Mouse (Mus musculus) limb, embryonic 15.5 days (tissue): ENCODE results near the gene Asb2. TPM values are rescaled to one million over a fixed set of nuclear protein-coding genes. Genes with fewer than 3 reads are reported as not detected.

Source experiments
- ATAC-seq: fragments of 200-750 bp; cut with Nextera tagmentation; 2 replicates; pipeline ENCODE4 v1.8.0; 2017; ENCODE audit warnings: low read depth, moderate TSS enrichment; ENCODE audit not compliant: insufficient number of reproducible peaks, low FRiP score, low TSS enrichment
- H3K27ac ChIP-seq: fragments of 300-500 bp; sonication (generic); 2 replicates; pipeline ENCODE4 v1.5.1; 2015; ENCODE audit warnings: moderate library complexity, mild to moderate bottlenecking, inconsistent platforms
- H3K27me3 ChIP-seq: fragments of 300-500 bp; sonication (generic); 2 replicates; pipeline ENCODE4 v1.6.1; 2015; ENCODE audit warnings: inconsistent platforms
- H3K36me3 ChIP-seq: fragments of 300-500 bp; sonication (generic); 2 replicates; pipeline ENCODE4 v1.6.1; 2015; ENCODE audit warnings: inconsistent platforms
- H3K4me1 ChIP-seq: fragments of 300-500 bp; sonication (generic); 2 replicates; pipeline ENCODE4 v1.6.1; 2015; ENCODE audit warnings: inconsistent platforms
- H3K4me2 ChIP-seq: fragments of 300-500 bp; sonication (generic); 2 replicates; pipeline ENCODE4 v1.6.1; 2015; ENCODE audit warnings: mild to moderate bottlenecking, inconsistent platforms
- H3K4me3 ChIP-seq: fragments of 300-500 bp; sonication (generic); 2 replicates; pipeline ENCODE4 v1.5.1; 2015; ENCODE audit warnings: mild to moderate bottlenecking, inconsistent platforms
- H3K9ac ChIP-seq: fragments of 300-500 bp; sonication (generic); 2 replicates; pipeline ENCODE4 v1.6.1; 2015; ENCODE audit warnings: inconsistent platforms
- H3K9me3 ChIP-seq: fragments of 300-500 bp; sonication (generic); 2 replicates; pipeline ENCODE4 v1.6.1; 2016; ENCODE audit warnings: inconsistent platforms
- WGBS: fragments of 180-500 bp; shearing (Covaris S2); methylation state at CpG from one replicate; pipeline ENCODE4 v1.1.7; 2015; 5-methylcytosine and 5-hydroxymethylcytosine counted together
- polyA plus RNA-seq: library from polyadenylated mRNA; unstranded; fragments of >200 nt; fragmentation: Nextera tagmentation; extraction: Ambion mirVana; gene quantifications from 2 replicates; pipeline ENCODE4 v1.2.1, GENCODE M21; 2015

The Asb2 gene
- polyA plus RNA-seq, 1 experiment from 2014 or later: 5.9 TPM

DNA sequence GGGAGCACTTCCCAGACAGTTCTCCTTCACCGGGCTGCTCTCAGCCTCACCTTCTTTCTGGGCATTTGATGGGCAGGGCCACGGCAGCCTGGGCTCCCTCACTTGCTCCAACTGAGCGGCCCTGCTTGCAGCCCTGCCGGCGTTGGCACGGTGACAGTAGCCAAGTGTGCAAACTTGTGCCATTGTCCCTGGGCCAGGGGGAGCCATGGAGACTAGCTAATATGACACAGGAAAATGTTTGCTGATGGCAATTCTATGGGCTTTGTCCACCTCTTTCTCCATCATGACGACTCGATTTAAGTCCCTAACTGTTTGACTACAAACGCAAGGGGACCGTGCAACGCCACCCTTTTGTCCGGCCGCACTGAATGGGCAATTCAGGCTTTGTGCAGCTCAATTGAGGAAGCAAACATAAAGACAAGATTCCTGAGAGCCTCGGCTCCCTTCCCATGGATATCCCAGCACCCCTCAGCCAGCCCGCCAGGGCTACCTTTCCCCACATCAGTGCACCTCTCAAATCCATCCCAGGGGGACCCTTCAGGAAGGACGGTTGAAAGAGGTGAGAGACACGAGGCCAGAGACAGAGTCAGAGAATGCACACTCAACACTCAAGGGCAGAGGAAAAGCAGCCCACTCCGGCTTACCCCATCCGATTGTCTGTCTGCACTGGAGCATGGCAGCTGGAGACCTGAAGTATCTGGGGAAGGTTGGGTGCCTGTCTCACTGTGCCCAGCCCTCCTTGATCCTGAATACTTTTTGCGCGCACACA lies 41.7 kb downstream of the Asb2 start:
- H3K27me3 ChIP-seq: peaks cover 40% of the 10 kb centered on the region
- H3K4me2 ChIP-seq: no peak overlapping the region
- H3K4me3 ChIP-seq: no peak overlapping the region
- H3K36me3 ChIP-seq: no peaks in the 10 kb centered on the region
- peaks cover 6% of the 10 kb centered on the region; the same call in 1 of the 2 replicates for H3K4me1 ChIP-seq
- H3K27ac ChIP-seq: no peak overlapping the region
- ATAC-seq: no peak
- H3K9me3 ChIP-seq: no peaks in the 10 kb centered on the region
- no peak overlapping the region for H3K9ac ChIP-seq
- 74% methylated on average over 21 of the region's 21 CpGs for WGBS

DNA sequence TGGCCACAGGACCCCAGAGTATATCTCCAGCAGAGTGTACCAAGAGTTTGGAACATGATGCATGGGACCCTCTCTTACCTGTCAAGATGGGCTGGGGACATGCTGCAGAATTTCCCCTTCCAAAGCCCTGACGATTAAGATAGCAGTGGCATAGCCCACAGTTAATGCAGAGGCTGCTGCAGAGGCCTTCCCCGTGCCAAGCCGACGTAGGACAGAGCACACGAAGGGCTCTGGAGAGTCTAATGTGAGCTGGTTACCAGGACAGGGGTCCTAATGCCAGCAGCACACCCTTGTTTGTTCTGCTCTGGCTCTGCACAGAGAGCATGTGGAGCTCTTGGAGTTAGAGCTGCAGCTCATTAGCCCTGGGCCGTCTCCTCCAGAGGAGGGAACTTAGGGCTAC lies 42.5 kb downstream of the Asb2 start:
- H3K27ac ChIP-seq: no peak overlapping the region
- no peaks in the 10 kb centered on the region for H3K36me3 ChIP-seq
- H3K4me2 ChIP-seq: no peak overlapping the region
- no peaks in the 10 kb centered on the region for H3K9me3 ChIP-seq
- peaks cover 6% of the 10 kb centered on the region; the same call in 1 of the 2 replicates for H3K4me1 ChIP-seq
- H3K27me3 ChIP-seq: peaks cover 40% of the 10 kb centered on the region
- no peak overlapping the region for H3K9ac ChIP-seq
- no peak overlapping the region for H3K4me3 ChIP-seq
- ATAC-seq: no peak
- 74% methylated on average over 6 of the region's 6 CpGs for WGBS

GRCm38 (mm10) chr12:103311921-103312320 lies 43.9 kb downstream of the Asb2 start:
- no peak overlapping the region for H3K27ac ChIP-seq
- WGBS: 70% methylated on average over 8 of the region's 8 CpGs
- ATAC-seq: no peak
- H3K9me3 ChIP-seq: no peaks in the 10 kb centered on the region
- no peaks in the 10 kb centered on the region for H3K36me3 ChIP-seq
- H3K4me2 ChIP-seq: no peak overlapping the region
- H3K9ac ChIP-seq: no peak overlapping the region
- H3K27me3 ChIP-seq: peaks cover 40% of the 10 kb centered on the region
- H3K4me1 ChIP-seq: peaks cover 6% of the 10 kb centered on the region; the same call in 1 of the 2 replicates
- H3K4me3 ChIP-seq: no peak overlapping the region

GRCm38 (mm10) chr12:103310744-103311267 lies 45.0 kb downstream of the Asb2 start, which contains the start of gene Fam181a:
Fam181a (plus strand) TSS chr12:103310975.
- no peak within 1 kb of the TSS for H3K4me3 ChIP-seq
- H3K9me3 ChIP-seq: no peaks in the 10 kb centered on the region
- peaks cover 32% of the 10 kb centered on the region for H3K27me3 ChIP-seq
- H3K4me1 ChIP-seq: peaks cover 6% of the 10 kb centered on the region; the same call in 1 of the 2 replicates
- no peak for ATAC-seq
- H3K9ac ChIP-seq: no peak within 1 kb of the TSS
- H3K4me2 ChIP-seq: no peak within 1 kb of the TSS
- no peaks in the 10 kb centered on the region for H3K36me3 ChIP-seq
- no peak within 1 kb of the TSS for H3K27ac ChIP-seq
- 75% methylated on average over 2 of the region's 2 CpGs for WGBS

DNA sequence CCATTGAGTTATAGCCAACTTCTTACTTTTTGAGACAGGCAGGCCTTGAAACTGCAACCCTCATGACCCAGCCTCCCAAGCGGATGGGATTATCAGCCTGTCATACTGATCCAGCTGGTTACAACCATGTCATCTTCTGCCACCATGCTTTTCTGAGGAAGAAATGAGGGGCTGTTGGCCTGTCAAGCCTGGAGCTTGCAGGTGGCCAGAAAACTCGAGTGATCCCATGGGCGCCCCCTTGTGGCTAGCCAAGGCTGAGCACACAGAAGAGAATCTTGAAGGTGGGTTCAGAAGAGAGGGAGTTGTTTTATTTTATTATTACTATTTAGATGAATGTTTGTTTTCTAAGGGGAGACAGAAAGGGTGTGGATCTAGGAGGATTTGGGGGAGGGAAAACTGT lies 49.1 kb downstream of the Asb2 start:
- H3K4me3 ChIP-seq: no peak overlapping the region
- no peak overlapping the region for H3K27ac ChIP-seq
- H3K9ac ChIP-seq: no peak overlapping the region
- H3K27me3 ChIP-seq: no peaks in the 10 kb centered on the region
- no peak overlapping the region for H3K4me2 ChIP-seq
- no peaks in the 10 kb centered on the region for H3K4me1 ChIP-seq
- ATAC-seq: no peak
- no peaks in the 10 kb centered on the region for H3K36me3 ChIP-seq
- no peaks in the 10 kb centered on the region for H3K9me3 ChIP-seq
- 26% methylated on average over 3 of the region's 3 CpGs for WGBS

DNA sequence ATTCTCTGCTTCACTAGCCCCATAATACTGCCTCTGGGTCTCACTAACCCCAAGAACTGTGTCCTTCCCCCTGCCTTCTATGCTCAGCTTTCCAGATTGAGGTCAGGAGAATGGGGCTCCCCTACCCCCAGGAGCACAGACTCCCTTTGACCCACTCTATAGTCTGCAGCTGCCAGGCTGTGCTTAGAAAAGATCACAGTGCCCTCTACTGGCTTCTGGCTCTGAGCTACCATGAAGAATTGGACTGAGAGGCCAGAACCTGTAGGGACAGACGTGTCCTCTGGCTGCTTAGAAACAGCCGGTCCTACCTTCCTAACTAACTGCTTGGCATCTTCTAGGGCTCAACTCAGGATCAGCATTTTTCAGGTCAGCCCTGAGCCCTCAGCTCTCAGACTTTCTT lies 49.6 kb downstream of the Asb2 start:
- H3K4me2 ChIP-seq: no peak overlapping the region
- H3K27me3 ChIP-seq: no peaks in the 10 kb centered on the region
- H3K36me3 ChIP-seq: no peaks in the 10 kb centered on the region
- H3K4me1 ChIP-seq: no peaks in the 10 kb centered on the region
- no peaks in the 10 kb centered on the region for H3K9me3 ChIP-seq
- no peak overlapping the region for H3K9ac ChIP-seq
- ATAC-seq: no peak
- no peak overlapping the region for H3K4me3 ChIP-seq
- WGBS: 24% methylated on average over 2 of the region's 2 CpGs
- no peak overlapping the region for H3K27ac ChIP-seq

GRCm38 (mm10) chr12:103302960-103303359 lies 52.8 kb downstream of the Asb2 start:
- no peak for ATAC-seq
- WGBS: 92% methylated on average over 1 of the region's 1 CpGs

DNA sequence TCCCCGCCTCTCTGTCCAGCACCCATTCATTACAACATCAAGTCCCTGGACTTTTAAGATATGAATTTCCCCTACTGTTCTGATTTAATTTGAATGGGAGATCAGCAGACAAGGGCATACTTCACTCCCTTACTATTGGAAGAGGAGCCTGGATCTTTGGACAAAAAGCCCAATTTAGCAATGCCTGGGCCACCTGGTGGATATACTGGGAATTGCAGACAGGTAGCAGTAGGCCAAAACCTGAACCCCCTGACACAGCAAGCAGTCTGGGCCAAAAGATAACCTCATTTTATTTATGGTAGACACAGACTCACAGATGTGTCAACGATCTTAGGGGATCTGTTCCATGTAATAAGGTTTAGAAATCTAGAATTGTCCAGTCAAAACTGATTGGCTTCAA lies 54.2 kb downstream of the Asb2 start:
- Histone ChIP-seq H3K4me2 (no peak overlapping the region), H3K9ac (no peak overlapping the region), H3K4me3 (no peak overlapping the region), H3K36me3 (no peaks in the 10 kb centered on the region), H3K27ac (no peak overlapping the region), H3K9me3 (no peaks in the 10 kb centered on the region), H3K4me1 (0 out of 2 replicates have a peak, but pooled peaks cover under 1% of the 10 kb centered on the region), H3K27me3 (no peaks in the 10 kb centered on the region; the same call in 1 of the 2 replicates)
- 42% methylated on average over 2 of the region's 2 CpGs for WGBS
- ATAC-seq: no peak

More at GRCm38 (mm10) chr12:103302960-103303359, 52.8 kb downstream of the Asb2 start:
- no peaks in the 10 kb centered on the region for H3K9me3 ChIP-seq
- H3K4me3 ChIP-seq: no peak overlapping the region
- H3K27me3 ChIP-seq: no peaks in the 10 kb centered on the region; the same call in 1 of the 2 replicates
- H3K9ac ChIP-seq: no peak overlapping the region
- H3K36me3 ChIP-seq: no peaks in the 10 kb centered on the region
- H3K27ac ChIP-seq: no peak overlapping the region
- H3K4me1 ChIP-seq: no peaks in the 10 kb centered on the region
- no peak overlapping the region for H3K4me2 ChIP-seq

GRCm38 (mm10) chr12:103300493-103300892 lies 55.3 kb downstream of the Asb2 start:
- WGBS: 37% methylated on average over 9 of the region's 9 CpGs
- H3K9me3 ChIP-seq: no peaks in the 10 kb centered on the region
- 0 out of 2 replicates have a peak, but pooled peaks cover 7% of the 10 kb centered on the region for H3K4me1 ChIP-seq
- no peak overlapping the region for H3K9ac ChIP-seq
- ATAC-seq: no peak
- H3K36me3 ChIP-seq: no peaks in the 10 kb centered on the region
- no peak overlapping the region for H3K4me3 ChIP-seq
- H3K27me3 ChIP-seq: no peaks in the 10 kb centered on the region; the same call in 1 of the 2 replicates
- H3K4me2 ChIP-seq: no peak overlapping the region
- no peak overlapping the region for H3K27ac ChIP-seq

DNA sequence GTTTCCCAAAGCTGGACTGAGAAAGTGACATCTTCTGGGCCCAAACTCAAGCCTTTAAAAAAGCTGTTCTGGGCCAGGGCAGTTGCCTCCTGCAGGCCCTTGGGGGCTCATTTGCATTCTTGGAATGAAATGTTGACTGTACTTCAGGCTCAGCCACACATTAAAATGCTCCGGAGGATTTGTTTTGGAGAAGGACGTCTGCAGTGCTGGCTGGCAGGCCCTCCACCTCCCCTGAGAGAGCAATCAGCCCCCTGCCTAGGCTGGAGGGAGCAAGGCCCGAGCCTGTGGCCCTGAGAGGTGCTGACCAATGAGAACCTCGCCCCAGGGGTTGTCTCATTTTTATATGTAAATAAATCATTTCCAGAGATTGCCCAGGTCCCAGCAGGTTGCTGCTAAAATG lies 59.5 kb downstream of the Asb2 start:
- 11% methylated on average over 4 of the region's 4 CpGs for WGBS
- H3K27ac ChIP-seq: no peak overlapping the region

GRCm38 (mm10) chr12:103292366-103292765 lies 63.4 kb downstream of the Asb2 start:
- no peak for ATAC-seq
- WGBS: 89% methylated on average over 3 of the region's 3 CpGs
- no peak overlapping the region for H3K9ac ChIP-seq

More for the DNA sequence above, 59.5 kb downstream of the Asb2 start:
- no peak overlapping the region for H3K4me3 ChIP-seq
- H3K27me3 ChIP-seq: no peaks in the 10 kb centered on the region; the same call in 1 of the 2 replicates
- H3K9ac ChIP-seq: no peak overlapping the region
- 0 out of 2 replicates have a peak, but pooled peaks cover 7% of the 10 kb centered on the region for H3K4me1 ChIP-seq
- H3K9me3 ChIP-seq: no peaks in the 10 kb centered on the region
- no peak for ATAC-seq
- H3K36me3 ChIP-seq: no peaks in the 10 kb centered on the region
- H3K4me2 ChIP-seq: no peak overlapping the region

DNA sequence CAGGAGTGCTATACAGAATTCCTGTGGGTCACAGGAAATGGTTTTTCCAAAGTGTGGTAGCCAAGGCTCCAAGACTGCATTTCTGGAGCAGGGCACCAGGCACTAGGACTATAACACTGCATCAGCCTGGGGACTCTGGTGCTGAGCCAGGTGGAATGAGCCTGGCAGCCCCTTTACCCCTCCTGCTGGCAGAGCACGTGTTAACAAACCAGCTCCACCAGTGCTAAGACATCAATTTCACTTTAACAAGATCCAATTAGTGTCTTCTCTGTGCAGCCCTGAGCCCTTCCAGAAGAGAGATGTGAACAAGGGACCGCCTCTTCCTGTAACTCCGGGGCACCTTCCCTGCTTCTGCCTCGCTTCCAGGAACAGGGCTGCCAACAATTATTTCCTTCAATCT lies 68.5 kb downstream of the Asb2 start:
- H3K9me3 ChIP-seq: no peaks in the 10 kb centered on the region
- no peak overlapping the region for H3K27ac ChIP-seq
- ATAC-seq: no peak
- WGBS: 45% methylated on average over 4 of the region's 4 CpGs
- H3K27me3 ChIP-seq: no peaks in the 10 kb centered on the region
- no peak overlapping the region for H3K9ac ChIP-seq
- no peak overlapping the region for H3K4me2 ChIP-seq
- H3K4me3 ChIP-seq: no peak overlapping the region
- H3K36me3 ChIP-seq: no peaks in the 10 kb centered on the region
- H3K4me1 ChIP-seq: no peaks in the 10 kb centered on the region

More at GRCm38 (mm10) chr12:103292366-103292765, 63.4 kb downstream of the Asb2 start:
- Histone ChIP-seq H3K27me3 (no peaks in the 10 kb centered on the region), H3K4me2 (no peak overlapping the region), H3K9me3 (no peaks in the 10 kb centered on the region), H3K4me3 (no peak overlapping the region), H3K27ac (no peak overlapping the region), H3K4me1 (0 out of 2 replicates have a peak, but pooled peaks cover 7% of the 10 kb centered on the region), H3K36me3 (no peaks in the 10 kb centered on the region)
